Mouse (Mus musculus) stomach, postnatal 0 days (tissue): ENCODE results near the gene Camk2g.

ENCODE experiments used
- CTCF ChIP-seq: IDR thresholded peaks from 2 replicates; pipeline ENCODE4 v1.5.1; 2016; ENCODE audit warnings: antibody characterized with exemption, low read depth, mild to moderate bottlenecking, moderate library complexity
- EP300 ChIP-seq: optimal IDR thresholded peaks from 2 replicates; pipeline ENCODE3; 2016; ENCODE audit warnings: antibody characterized with exemption

- TF ChIP-seq CTCF (no peak), EP300 (no peak)
These were observed 13.7 kb downstream of the Camk2g start for GRCm38 (mm10) chr14:20780217-20780616.
